Mouse (Mus musculus): ENCODE measurements around the gene Gm11563. TPM values are rescaled to one million over a fixed set of nuclear protein-coding genes. Genes with fewer than 3 reads are reported as not detected.
"Not testable (repeated sequence)": the region's sequence is repeated elsewhere in the genome, so short reads cannot be mapped to it uniquely, and the experiment has no call there.

Gene Gm11563
- polyA plus RNA-seq, 1 experiment from 2014 or later = not detected

DNA sequence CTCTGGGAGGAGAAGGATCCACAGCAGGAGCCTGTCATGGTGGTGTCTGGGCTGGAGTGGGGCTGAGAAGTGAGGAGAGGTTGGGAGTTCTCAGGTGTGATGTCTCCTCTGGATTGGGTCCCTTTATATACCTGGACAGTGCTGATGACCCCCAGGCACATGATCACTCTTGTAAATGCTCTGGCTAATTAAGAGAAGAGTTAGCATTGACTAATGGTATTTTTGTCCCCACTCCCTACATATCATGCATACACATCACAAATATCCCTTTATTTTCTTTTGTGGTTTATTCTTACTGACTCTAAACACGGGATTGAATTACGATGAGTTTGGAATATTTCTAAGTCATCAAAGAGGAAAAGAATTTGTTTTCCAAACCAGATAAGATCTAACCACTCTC is 38.4 kb downstream of the Gm11563 start, which contains the start of gene Gm11562:
TSS of gene Gm11562 (minus strand) at position 101 of the 400 bp plus-strand sequence.
- Histone ChIP-seq H3K9ac (ENCODE audit: low read length) (no peak within 1 kb of the TSS), H3K9me3 (replicated peaks; ENCODE audit: control insufficient read depth, low read length) (no peaks in the 10 kb centered on the region), H3K4me3 (ENCODE audit: low read length) (no peak within 1 kb of the TSS), H3K27ac (ENCODE audit: low read length) (no peak within 1 kb of the TSS), H3K4me2 (ENCODE audit: low read depth, low read length) (no peak within 1 kb of the TSS), H3K36me3 (ENCODE audit: control insufficient read depth, insufficient read depth) (no peaks in the 10 kb centered on the region), H3K4me1 (ENCODE audit: control insufficient read depth, insufficient read depth, low read length) (no peaks in the 10 kb centered on the region), H3K27me3 (ENCODE audit: control insufficient read depth, insufficient read depth, low read length) (no peaks in the 10 kb centered on the region)
- 65% methylated on average over 2 of the region's 2 CpGs for WGBS
- no peak for ATAC-seq (replicated peaks; ENCODE audit: extremely low read depth, insufficient read depth, low FRiP score)

DNA sequence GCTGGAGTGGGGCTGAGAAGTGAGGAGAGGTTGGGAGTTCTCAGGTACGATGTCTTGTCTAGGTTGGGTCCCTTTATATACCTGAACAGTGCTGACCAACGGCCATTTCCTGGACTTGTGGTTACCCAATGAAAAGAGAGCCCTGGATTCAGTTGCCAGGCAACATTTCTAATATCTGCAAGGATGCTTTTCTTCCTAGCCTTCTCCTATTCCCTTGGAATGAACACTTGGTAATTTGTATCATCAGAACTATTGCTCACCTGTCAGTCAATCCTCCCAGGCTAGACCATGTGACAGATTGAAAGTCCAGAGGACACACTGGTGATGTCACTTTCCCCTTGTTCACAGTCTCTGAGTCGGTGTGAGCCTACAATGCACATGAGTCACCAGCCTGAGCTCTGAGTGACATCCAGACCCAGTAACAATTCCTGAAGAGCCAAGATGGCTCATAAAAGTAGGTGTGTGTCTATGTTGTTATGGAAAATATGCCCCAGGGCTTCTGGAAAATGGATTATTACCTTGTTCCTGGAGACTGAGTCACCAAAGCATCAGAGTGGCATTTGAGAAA is 43.9 kb downstream of the Gm11563 start, which contains the start of gene Krtap2-4:
TSS of gene Krtap2-4 (minus strand) at position 51 of the 568 bp plus-strand sequence.
- no peak for ATAC-seq (replicated peaks; ENCODE audit: extremely low read depth, insufficient read depth, low FRiP score)
- no peak within 1 kb of the TSS for H3K9ac ChIP-seq (ENCODE audit: low read length)
- no peak within 1 kb of the TSS for H3K4me3 ChIP-seq (ENCODE audit: low read length)
- no peak within 1 kb of the TSS for H3K27ac ChIP-seq (ENCODE audit: low read length)
- no peaks in the 10 kb centered on the region for H3K27me3 ChIP-seq (ENCODE audit: control insufficient read depth, insufficient read depth, low read length)
- H3K9me3 ChIP-seq (replicated peaks; ENCODE audit: control insufficient read depth, low read length) = no peaks in the 10 kb centered on the region
- H3K4me1 ChIP-seq (ENCODE audit: control insufficient read depth, insufficient read depth, low read length) = no peaks in the 10 kb centered on the region
- H3K36me3 ChIP-seq (ENCODE audit: control insufficient read depth, insufficient read depth) = no peaks in the 10 kb centered on the region
- 61% methylated on average over 3 of the region's 3 CpGs for WGBS
- H3K4me2 ChIP-seq (ENCODE audit: low read depth, low read length) = no peak within 1 kb of the TSS

DNA sequence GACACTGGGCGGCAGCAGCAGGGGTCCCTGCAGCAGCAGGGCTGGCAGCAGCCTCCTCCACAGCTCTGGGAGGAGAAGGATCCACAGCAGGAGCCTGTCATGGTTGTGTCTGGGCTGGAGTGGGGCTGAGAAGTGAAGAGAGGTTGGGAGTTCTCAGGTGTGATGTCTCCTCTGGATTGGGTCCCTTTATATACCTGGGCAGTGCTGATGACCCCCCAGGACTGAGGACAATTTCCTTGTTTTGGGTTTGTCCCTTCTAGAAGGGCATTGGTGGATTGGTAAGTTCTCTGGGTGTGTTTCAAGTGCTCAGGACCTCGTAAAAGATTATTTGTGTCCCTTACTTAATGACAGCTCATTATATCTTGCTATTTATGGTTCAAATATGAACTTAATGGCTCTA is 48.7 kb downstream of the Gm11563 start, which contains the start of gene Gm11937:
TSS of gene Gm11937 (minus strand) at position 101 of the 400 bp plus-strand sequence.
- not testable (repeated sequence) for H3K4me1 ChIP-seq (ENCODE audit: control insufficient read depth, insufficient read depth, low read length); H3K4me3 ChIP-seq (ENCODE audit: low read length); H3K27ac ChIP-seq (ENCODE audit: low read length); H3K9ac ChIP-seq (ENCODE audit: low read length); H3K36me3 ChIP-seq (ENCODE audit: control insufficient read depth, insufficient read depth); H3K4me2 ChIP-seq (ENCODE audit: low read depth, low read length); H3K9me3 ChIP-seq (replicated peaks; ENCODE audit: control insufficient read depth, low read length); ATAC-seq (replicated peaks; ENCODE audit: extremely low read depth, insufficient read depth, low FRiP score); H3K27me3 ChIP-seq (ENCODE audit: control insufficient read depth, insufficient read depth, low read length)
- 57% methylated on average over 1 of the region's 2 CpGs for WGBS

DNA sequence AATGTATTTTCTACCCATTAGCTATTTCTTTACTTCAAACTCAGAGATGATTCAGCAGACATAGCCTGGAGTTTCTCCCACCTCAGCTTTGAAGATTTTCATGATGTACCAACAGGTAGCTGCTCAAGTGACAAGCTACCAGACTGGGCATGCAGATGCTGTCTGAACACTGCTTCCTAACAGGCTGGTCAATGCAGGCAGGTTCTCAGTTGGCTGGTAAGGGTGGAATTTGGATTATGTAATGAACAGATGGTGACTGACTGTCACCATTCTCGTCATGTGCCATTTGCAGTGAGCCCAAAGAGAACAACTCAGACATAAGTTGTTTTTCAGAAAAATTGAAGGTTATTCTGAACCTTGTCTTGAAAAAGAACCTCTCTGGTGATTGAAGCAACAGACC is 49.6 kb downstream of the Gm11563 start:
- no peak for ATAC-seq (replicated peaks; ENCODE audit: extremely low read depth, insufficient read depth, low FRiP score)
- WGBS = 49% methylated on average over 1 of the region's 1 CpGs
- Histone ChIP-seq H3K36me3 (ENCODE audit: control insufficient read depth, insufficient read depth) (no peaks in the 10 kb centered on the region), H3K4me2 (ENCODE audit: low read depth, low read length) (no peak overlapping the region), H3K27me3 (ENCODE audit: control insufficient read depth, insufficient read depth, low read length) (peaks cover 4% of the 10 kb centered on the region; the same call in 1 of the 2 replicates), H3K4me1 (ENCODE audit: control insufficient read depth, insufficient read depth, low read length) (no peaks in the 10 kb centered on the region), H3K9me3 (replicated peaks; ENCODE audit: control insufficient read depth, low read length) (no peaks in the 10 kb centered on the region), H3K9ac (ENCODE audit: low read length) (no peak overlapping the region), H3K27ac (ENCODE audit: low read length) (no peak overlapping the region), H3K4me3 (ENCODE audit: low read length) (no peak overlapping the region)

Other genes with a start within 250 kb of the Gm11563 start
- 0.07 TPM in 1 of 2 replicates, not detected in the other for gene Krt12, start 236.7 kb downstream of the Gm11563 start, polyA plus RNA-seq (2015; fragmentation: Nextera tagmentation; extraction: Ambion mirVana)
- 0.54 and 2.5 TPM in 2 replicates for gene Krt20, start 220.8 kb downstream of the Gm11563 start, polyA plus RNA-seq (2015; fragmentation: Nextera tagmentation; extraction: Ambion mirVana)
- gene Krt23, start 165.8 kb downstream of the Gm11563 start, polyA plus RNA-seq (2015; fragmentation: Nextera tagmentation; extraction: Ambion mirVana) = 0.46 and 0.70 TPM in 2 replicates
- gene Krt39, start 137.6 kb downstream of the Gm11563 start, polyA plus RNA-seq (2015; fragmentation: Nextera tagmentation; extraction: Ambion mirVana) = not detected in 2 replicates
- not detected in 2 replicates for gene Krt40, start 115.8 kb downstream of the Gm11563 start, polyA plus RNA-seq (2015; fragmentation: Nextera tagmentation; extraction: Ambion mirVana)
- not detected in 2 replicates for gene Krtap3-3, start 108.1 kb downstream of the Gm11563 start, polyA plus RNA-seq (2015; fragmentation: Nextera tagmentation; extraction: Ambion mirVana)
- gene Krtap3-2, start 102.1 kb downstream of the Gm11563 start, polyA plus RNA-seq (2015; fragmentation: Nextera tagmentation; extraction: Ambion mirVana) = not detected in 2 replicates
- not detected in 2 replicates for gene Gm11939, start 99.5 kb downstream of the Gm11563 start, polyA plus RNA-seq (2015; fragmentation: Nextera tagmentation; extraction: Ambion mirVana)
- gene Krtap3-1, start 92.3 kb downstream of the Gm11563 start, polyA plus RNA-seq (2015; fragmentation: Nextera tagmentation; extraction: Ambion mirVana) = not detected in 2 replicates
- not detected in 2 replicates for gene Krtap1-5, start 77.9 kb downstream of the Gm11563 start, polyA plus RNA-seq (2015; fragmentation: Nextera tagmentation; extraction: Ambion mirVana)
- not detected in 2 replicates for gene Krtap1-4, start 75.3 kb downstream of the Gm11563 start, polyA plus RNA-seq (2015; fragmentation: Nextera tagmentation; extraction: Ambion mirVana)
- gene Krtap1-3, start 67.6 kb downstream of the Gm11563 start, polyA plus RNA-seq (2015; fragmentation: Nextera tagmentation; extraction: Ambion mirVana) = not detected in 2 replicates
- gene Krtap9-3, start 60.9 kb downstream of the Gm11563 start, polyA plus RNA-seq (2015; fragmentation: Nextera tagmentation; extraction: Ambion mirVana) = not detected in 2 replicates
- gene Gm11938, start 55.7 kb downstream of the Gm11563 start, polyA plus RNA-seq (2015; fragmentation: Nextera tagmentation; extraction: Ambion mirVana) = not detected in 2 replicates
- not detected in 2 replicates for gene Gm11937, start 48.8 kb downstream of the Gm11563 start, polyA plus RNA-seq (2015; fragmentation: Nextera tagmentation; extraction: Ambion mirVana)
- not detected in 2 replicates for gene Krtap2-4, start 44.1 kb downstream of the Gm11563 start, polyA plus RNA-seq (2015; fragmentation: Nextera tagmentation; extraction: Ambion mirVana)
- not detected in 2 replicates for gene Gm11562, start 38.5 kb downstream of the Gm11563 start, polyA plus RNA-seq (2015; fragmentation: Nextera tagmentation; extraction: Ambion mirVana)
- not detected in 2 replicates for gene Krtap4-1, start 30.7 kb downstream of the Gm11563 start, polyA plus RNA-seq (2015; fragmentation: Nextera tagmentation; extraction: Ambion mirVana)
- gene Krtap4-2, start 23.9 kb downstream of the Gm11563 start, polyA plus RNA-seq (2015; fragmentation: Nextera tagmentation; extraction: Ambion mirVana) = not detected in 2 replicates
- not detected in 2 replicates for gene Krtap4-7, start 14.9 kb downstream of the Gm11563 start, polyA plus RNA-seq (2015; fragmentation: Nextera tagmentation; extraction: Ambion mirVana)
- gene Gm11555, start 8.7 kb downstream of the Gm11563 start, polyA plus RNA-seq (2015; fragmentation: Nextera tagmentation; extraction: Ambion mirVana) = not detected in 2 replicates
- not detected in 2 replicates for gene Krtap4-6, start 7.0 kb upstream of the Gm11563 start, polyA plus RNA-seq (2015; fragmentation: Nextera tagmentation; extraction: Ambion mirVana)
- gene Gm14190, start 31.8 kb upstream of the Gm11563 start, polyA plus RNA-seq (2015; fragmentation: Nextera tagmentation; extraction: Ambion mirVana) = not detected in 2 replicates
- not detected in 2 replicates for gene Gm14180, start 75.3 kb upstream of the Gm11563 start, polyA plus RNA-seq (2015; fragmentation: Nextera tagmentation; extraction: Ambion mirVana)
- gene Gm11595, start 114.0 kb upstream of the Gm11563 start, polyA plus RNA-seq (2015; fragmentation: Nextera tagmentation; extraction: Ambion mirVana) = not detected in 2 replicates
- gene Krtap4-8, start 121.7 kb upstream of the Gm11563 start, polyA plus RNA-seq (2015; fragmentation: Nextera tagmentation; extraction: Ambion mirVana) = not detected in 2 replicates
- not detected in 2 replicates for gene Krtap4-9, start 126.2 kb upstream of the Gm11563 start, polyA plus RNA-seq (2015; fragmentation: Nextera tagmentation; extraction: Ambion mirVana)
- gene Gm11596, start 134.5 kb upstream of the Gm11563 start, polyA plus RNA-seq (2015; fragmentation: Nextera tagmentation; extraction: Ambion mirVana) = not detected in 2 replicates
- gene Gm11569, start 140.0 kb upstream of the Gm11563 start, polyA plus RNA-seq (2015; fragmentation: Nextera tagmentation; extraction: Ambion mirVana) = not detected in 2 replicates
- not detected in 2 replicates for gene Gm11554, start 145.5 kb upstream of the Gm11563 start, polyA plus RNA-seq (2015; fragmentation: Nextera tagmentation; extraction: Ambion mirVana)
- gene Krtap4-13, start 150.9 kb upstream of the Gm11563 start, polyA plus RNA-seq (2015; fragmentation: Nextera tagmentation; extraction: Ambion mirVana) = not detected in 2 replicates
- gene Gm11564, start 156.7 kb upstream of the Gm11563 start, polyA plus RNA-seq (2015; fragmentation: Nextera tagmentation; extraction: Ambion mirVana) = not detected in 2 replicates
- not detected in 2 replicates for gene 2300003K06Rik, start 179.1 kb upstream of the Gm11563 start, polyA plus RNA-seq (2015; fragmentation: Nextera tagmentation; extraction: Ambion mirVana)
- gene Krtap4-16, start 192.6 kb upstream of the Gm11563 start, polyA plus RNA-seq (2015; fragmentation: Nextera tagmentation; extraction: Ambion mirVana) = not detected in 2 replicates
- not detected in 2 replicates for gene Gm11568, start 199.0 kb upstream of the Gm11563 start, polyA plus RNA-seq (2015; fragmentation: Nextera tagmentation; extraction: Ambion mirVana)
- gene Gm11559, start 205.5 kb upstream of the Gm11563 start, polyA plus RNA-seq (2015; fragmentation: Nextera tagmentation; extraction: Ambion mirVana) = not detected in 2 replicates
- gene Krtap9-1, start 214.4 kb upstream of the Gm11563 start, polyA plus RNA-seq (2015; fragmentation: Nextera tagmentation; extraction: Ambion mirVana) = not detected in 2 replicates
- gene Gm11567, start 220.2 kb upstream of the Gm11563 start, polyA plus RNA-seq (2015; fragmentation: Nextera tagmentation; extraction: Ambion mirVana) = not detected in 2 replicates
- gene Krtap31-1, start 249.0 kb upstream of the Gm11563 start, polyA plus RNA-seq (2015; fragmentation: Nextera tagmentation; extraction: Ambion mirVana) = not detected in 2 replicates